Mouse (Mus musculus): ENCODE results near the gene Smtnl2.

Gene Smtnl2

DNA sequence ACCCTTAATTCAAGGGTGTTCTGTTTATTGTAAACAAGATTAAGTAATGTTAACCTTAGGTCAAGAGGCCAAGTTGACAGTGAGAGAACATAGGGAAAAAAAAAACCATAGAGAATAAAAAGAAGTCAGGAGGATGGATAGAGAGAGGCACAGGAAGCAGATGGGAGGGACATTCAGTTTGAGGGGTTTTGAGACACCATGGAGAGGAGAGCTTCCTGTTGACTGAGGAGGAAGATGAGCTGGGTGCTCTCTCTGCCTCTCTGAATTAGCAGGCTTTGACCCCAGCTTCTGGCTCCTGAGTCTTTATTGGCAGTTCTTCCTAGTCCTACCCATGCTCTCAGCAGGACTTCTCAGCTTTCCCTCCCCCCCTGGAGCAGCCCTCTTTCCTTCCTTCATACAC lies 13.7 kb upstream of the Smtnl2 start:
- DNase-seq: no peak

DNA sequence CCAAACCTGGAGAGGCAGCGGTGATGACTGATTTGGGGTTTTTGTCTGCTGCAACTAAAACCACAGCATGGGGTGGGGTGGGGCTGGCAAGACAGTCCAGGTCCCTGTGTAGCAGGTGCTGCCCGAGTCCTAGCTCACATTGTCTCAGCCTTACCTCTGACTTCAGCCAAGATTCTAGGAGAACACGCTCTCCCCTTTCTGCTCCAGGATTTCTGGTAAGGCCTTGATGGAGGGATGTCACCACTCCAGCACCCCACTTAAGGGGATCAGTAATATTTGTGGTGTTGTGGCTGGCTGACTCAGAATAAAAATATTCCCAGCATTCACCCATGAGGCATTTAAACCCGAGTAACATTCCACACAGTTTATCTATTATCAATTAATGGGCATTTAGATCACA lies 12.2 kb upstream of the Smtnl2 start:
- DNase-seq: no peak

DNA sequence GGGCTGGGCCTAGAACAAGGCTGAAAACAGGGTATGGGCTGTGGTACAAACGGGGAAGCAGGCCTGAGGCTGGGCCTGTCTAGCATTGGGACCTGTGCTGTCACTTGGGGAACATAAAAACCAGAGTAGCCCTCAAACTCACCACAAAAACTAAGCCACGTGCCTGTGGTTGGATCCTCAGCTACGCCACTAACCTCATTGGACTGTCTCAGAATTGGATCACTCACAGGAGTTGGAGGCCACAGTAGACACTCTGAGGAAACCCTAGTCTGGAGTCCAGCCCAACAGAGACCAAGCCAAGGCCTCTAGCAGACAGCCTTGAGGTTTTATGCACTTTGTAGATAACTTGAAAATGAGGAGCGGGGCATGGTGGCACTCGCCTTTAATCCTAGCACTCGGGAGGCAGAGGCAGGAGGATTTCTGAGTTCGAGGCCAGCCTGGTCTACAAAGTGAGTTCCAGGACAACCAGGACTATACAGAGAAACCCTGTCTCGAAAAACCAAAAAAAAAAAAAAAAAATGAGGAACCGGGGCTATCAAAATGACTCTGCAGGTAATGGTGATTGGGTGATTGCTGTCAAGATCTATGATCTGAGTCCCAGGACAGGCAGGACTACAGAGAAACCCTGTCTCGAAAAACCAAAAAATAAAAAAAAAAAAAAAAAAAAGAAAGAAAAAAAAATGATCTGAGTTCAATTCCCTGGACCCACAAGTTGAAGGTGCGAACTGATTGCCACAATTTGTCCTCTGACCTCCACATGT lies 10.2 kb upstream of the Smtnl2 start:
- DNase-seq: peak; percentile 85

DNA sequence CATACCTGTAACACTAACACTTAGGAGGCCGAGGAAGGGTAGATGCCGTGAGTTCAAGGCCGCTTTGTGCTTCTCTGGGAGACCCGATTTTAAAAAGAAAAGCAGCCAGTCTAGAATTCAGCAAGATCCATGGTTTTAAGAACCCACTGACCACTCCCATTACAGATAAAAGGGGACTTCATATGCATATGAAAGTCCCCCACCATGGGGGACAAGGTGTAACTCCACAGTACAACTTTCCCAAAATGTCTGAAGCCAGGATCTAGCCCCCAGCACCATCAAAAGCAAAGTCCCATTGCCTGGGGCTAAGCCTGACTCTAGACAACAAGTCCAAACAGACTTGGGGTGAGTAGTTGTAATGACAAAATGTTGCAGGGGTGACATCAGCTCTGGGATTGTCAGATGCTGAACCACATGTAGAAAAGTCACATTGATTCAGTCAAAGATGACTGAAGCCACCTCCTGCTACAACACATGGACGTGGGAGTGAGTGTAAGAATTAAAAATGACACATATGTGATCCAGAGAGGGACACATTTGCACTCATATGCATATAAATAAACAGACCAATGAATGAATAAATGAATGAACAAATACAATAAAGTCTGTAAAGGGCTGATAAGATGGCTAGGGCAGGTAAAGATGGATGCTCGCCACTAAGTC lies 9.1 kb upstream of the Smtnl2 start:
- DNase-seq: no peak

DNA sequence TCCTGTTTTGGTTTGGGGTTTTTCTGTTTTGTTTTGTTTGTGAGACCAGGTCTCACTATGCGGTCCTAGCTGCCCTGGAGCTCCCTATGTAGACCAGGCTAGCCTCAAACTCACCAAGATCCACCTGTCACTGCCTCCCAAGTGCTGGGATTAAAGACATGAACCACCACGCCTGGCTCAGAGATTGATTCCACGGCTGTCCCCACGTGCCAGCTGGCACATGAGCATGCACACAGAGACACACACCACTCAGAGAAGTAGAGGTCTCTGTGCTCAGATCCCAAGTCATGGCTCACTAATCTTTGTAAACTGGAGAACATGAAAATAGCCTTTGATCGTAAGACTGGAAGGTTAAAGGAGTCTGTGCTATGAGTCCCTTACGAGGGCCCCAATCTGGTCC lies 7.5 kb upstream of the Smtnl2 start:
- peak; percentile 89 for DNase-seq

DNA sequence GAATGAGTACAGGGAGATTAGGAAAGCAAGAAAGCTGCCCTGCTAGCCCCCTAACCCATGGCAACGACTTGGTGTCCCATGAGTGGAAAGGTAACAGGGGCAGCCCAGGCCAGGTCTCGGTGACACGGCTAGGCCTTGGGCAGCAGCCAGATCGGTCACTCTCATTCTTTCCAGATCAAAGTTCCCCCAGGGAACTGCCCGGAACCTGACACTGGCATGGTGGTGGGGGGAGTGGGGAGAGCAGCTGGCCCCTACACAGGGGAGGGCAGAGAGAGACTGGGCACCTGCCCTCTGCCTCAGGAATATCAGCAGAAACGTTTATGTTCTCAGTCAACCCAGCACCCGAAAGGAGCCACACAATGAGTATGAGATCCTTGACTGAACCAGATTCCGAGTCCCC lies 6.7 kb upstream of the Smtnl2 start:
- DNase-seq: peak; percentile 95

DNA sequence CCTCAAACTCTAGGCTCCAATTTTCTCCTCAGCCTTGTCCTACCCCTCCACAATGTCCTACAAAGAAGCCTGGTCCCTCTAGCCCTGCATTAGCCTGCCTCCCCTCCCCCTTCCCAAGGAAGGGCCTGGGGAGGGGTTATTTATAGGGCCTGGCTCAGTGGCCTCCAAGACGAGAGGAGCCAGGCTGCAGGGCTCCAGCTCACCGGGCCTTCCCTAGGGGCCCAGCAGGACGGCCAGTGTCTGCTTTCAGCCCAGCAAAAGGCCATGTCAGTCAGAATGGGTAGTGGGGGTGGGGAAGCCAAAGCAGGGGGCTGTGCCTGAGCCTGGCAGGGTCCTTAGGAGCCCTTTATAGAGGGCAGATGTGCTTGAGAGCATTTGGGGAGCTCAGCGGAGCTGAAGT lies 5.9 kb upstream of the Smtnl2 start:
- peak; percentile 93 for DNase-seq

DNA sequence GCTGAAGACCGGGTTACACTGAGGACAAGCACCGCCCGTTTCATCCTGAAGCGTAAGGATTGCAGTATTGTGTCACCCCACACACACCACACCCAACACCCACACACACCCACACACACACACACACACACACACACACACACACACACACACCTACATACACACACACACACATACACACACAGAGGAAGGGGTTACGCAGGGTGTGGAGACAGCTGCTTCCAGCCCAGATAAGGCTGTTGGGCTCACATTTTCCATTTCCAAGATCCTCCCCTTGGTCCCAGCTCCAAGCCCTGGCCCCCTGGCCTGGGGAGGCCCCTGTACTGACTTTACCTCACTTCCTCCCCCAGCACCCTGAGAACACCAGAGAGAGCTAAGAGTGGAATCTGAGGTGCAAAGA lies 5.2 kb upstream of the Smtnl2 start:
- peak; percentile 99 for DNase-seq

DNA sequence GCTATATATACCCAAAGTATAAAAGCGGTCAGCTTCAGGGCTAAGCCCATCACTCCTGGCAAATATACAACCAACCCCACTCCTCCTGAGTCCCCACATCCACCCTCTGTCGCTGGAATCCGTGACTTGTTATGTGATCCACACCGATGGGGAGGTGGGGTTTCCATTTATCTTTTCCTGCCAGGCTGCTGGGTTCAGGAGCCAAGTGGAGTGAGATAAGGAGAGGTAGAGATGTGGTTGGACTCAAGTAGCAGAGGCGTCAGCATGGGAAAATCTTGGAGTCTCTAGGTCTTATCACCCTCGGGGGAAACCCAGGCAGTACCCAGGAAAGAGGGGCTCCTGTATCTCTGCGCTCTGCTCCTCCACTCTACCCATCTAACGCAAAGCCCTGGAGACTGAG lies 3.6 kb upstream of the Smtnl2 start:
- DNase-seq: peak; percentile 96

DNA sequence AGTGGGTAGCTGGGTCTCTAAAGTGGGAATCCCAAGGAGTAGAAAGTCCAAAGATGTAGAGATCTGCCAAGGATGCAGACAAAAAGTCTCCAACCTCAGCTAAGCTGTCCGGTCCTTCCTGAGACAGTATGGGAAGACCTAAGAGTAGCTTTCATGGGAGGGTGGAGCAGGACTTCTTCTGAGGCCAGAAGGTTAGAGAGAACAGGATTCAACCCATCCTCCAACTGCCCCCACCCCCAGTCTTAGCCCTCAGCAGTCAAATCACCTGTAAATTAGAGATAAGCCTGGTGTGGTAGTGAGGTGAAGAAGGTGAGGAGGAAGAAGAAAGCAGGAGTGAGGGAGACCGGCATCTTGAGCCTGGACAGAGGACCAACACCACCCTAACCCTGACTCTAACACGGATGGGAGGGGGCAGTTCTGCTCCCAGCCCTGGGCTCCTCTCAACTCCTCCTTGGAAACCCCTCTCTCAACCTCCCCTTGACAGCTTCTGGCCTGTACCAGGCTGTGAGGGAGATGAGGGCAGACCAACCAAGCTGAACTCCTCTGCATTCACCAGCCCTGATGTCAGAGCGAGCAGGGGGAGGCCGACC lies 2.2 kb upstream of the Smtnl2 start:
- DNase-seq: peak; percentile 93

DNA sequence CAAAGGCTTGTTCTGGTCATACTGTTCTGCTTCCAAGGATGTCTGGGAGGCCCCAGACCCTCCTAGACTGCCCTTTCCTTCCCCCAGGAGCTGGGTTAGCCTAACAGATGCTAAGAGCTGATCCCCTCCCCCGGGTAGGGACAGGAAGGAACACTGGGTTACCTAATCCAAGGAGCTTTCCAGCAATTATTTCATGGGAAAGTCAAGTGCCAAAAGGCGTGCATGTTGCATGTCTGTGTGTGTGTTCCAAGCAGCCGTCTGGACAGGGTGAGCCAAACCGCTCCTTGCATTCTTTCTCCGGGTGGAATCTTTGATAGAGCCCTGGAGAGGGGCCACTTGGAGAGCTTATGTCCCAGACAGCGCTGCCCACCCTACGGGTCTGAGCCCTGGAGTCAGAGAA lies 1.5 kb upstream of the Smtnl2 start:
- peak; percentile 99 for DNase-seq

DNA sequence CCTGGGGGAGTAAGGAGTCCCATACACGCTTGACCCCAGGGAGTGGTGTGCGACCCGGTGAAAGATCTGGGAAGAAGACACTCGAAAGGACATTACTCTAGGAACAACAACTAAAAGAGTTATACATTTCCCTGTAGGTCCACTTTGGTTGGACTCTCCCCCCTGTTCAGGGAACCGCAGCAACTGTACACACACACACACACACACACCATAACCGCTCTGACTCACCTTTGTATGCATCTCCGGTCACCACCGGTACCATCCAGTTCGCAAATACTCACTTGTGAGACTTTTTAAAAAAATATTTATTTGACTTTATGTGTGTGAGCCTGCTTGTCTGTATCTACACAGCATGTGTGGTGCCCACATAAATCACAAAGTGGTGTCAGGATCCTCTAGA lies 432 bp upstream of the Smtnl2 start:
- DNase-seq: no peak

DNA sequence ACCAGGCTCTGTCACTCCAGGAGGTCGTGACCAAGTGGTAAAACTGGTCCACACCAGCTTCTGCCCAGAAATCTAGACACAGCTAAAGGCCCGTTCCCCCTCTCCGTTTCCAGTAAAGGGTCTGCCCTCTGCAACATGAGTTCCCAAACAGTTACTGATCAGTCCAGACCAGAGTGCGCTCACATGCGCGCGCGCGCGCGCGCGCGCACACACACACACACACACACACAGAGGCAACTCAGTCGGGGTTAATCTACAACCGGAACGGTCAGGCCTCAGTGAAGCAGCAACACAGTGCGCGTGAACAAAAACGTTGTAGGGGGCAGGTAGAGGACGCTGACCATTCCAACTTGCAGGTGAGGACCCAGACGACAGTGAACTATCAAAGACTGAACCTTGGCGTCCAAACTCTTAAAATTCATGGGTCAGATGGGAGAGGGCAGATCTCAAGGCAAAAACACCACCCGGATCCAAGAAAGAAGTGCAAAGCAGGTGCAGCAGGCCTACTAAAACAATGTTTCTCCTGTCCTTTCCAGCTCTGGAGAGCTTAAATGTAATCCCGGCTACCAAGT lies 906 bp downstream of the Smtnl2 start:
- peak; percentile 92 for DNase-seq

DNA sequence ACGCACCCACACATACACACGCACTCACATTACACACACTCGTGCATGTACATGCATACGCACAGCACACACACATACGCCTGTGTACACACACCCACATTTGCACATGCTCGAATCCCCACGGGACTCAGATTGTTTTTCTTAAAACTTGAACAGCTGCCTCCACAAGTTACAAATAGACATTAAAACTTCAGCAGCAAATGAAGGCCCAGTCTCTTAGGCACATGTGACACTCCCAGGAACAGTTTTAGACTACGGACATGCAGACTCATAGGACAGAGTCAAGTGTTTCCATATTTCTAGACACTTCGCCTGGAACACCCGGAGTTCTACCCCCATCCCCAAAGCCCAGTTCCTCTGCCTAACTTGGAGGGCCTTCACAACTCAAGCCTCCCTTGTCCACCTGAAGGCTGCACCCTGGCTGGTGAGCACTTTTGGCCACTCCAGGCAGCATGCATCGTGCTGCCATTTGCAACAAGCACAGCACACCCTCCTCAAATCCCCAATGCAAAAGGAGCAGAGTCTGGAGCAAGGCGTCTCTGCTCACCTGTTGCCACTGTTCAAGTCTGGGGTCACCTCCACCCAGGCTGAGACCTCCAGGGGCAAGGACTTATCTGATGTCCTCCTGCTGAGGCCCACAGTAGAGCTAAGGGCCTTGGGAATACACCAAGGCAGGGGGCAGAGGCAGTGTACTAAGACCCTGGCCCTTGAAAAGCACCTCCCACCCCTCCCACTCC lies 1.7 kb downstream of the Smtnl2 start:
- DNase-seq: peak; percentile 91

DNA sequence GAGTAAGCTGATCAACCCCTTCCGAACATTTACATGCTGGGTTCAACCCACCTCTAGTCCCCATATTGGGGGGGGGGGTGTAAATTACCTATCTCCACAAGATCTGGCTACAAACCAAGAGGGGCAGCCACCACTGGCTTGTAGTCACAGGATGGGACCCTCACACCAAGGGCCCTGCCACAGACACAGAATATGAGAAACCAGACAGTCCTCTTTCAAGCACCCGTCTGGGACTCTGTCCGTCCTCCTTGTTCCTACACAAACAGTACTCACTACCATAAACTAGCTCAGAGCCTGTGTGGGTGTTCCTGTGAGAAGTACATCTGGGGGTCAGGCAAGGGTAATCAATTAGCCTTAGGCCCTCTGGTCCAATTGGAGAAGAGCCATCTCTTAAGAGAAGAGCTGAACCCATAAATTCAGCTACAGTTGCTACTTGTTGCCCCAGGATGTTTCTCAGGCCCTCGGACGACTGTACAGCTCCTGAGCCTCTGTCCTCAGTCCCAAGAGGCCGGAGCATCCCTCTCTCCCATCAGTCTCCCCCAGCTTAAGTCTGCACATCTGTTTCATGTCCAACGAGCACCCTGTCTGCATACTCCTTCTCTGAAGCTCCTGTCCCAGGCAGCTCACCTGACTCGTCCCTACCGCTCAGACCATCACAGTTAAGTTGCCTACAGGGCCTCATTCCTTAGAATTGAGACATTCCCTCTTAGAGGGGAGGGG lies 2.9 kb downstream of the Smtnl2 start:
- peak; percentile 94 for DNase-seq

DNA sequence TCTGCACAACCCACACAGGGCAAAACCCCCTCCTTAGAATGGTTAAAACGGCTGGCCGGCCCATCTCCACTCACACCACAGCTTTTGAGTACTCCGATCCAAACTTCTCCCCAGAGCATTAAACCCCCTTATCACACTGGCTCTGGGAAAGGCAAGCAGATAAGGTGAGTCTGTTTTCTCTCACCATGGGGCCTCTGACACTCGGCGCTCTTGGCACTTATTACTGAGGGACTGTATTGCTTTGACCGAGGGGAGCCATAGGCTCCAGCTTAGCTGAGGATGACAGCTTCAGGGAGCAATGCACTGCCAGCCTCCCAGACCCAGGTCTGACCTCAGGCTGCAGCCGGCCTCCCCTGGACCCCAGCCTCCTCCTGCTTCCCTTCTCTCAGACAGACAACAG lies 3.9 kb downstream of the Smtnl2 start:
- DNase-seq: peak; percentile 98

DNA sequence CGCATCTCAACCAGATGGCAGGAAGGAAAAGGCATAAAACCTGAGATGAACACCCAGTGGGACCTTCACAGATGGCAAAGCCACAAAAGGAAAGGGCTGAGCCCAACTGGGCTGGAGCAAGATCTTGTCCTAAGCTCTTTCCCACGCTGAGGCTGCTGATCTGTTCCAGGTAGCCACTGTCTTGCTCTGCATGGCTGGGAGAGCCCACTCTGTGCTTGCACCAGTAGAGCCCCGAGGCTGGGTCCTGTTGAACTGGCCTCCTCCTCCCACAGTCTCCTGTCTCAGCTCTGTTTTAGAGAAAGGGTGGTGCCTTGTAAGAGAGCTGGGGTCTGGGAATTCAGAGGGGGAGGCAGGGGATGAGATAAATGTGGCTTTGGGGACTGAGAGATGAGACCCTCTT lies 4.4 kb downstream of the Smtnl2 start:
- DNase-seq: peak; percentile 91

DNA sequence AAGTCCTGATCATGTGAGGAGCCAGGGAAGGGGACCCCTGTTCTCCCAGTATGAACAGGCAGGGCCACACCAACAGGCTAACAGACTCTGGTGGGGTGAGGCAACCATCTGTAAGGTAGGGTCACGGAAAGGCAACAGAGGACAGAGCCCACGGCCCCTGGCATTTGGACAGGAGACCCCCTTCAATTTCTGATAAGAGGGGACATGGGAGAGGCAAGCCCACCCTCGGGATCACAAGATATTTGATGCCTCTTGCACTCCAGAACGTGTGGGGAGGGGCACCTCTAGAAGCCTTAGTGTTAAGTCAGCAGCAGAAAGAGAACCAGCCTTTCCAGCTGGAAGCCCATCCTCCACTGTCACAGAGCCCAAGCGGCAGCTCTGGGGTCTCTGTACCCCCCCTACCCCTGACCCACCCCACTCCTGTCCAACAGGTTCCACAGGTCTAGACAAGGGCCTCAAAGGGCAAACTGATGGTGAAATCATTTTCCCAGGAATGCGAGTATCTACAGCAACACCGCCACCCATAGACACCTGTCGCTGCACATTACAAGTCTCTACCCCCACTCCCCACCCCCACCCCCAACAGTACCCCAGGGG lies 5.3 kb downstream of the Smtnl2 start:
- peak; percentile 89 for DNase-seq

DNA sequence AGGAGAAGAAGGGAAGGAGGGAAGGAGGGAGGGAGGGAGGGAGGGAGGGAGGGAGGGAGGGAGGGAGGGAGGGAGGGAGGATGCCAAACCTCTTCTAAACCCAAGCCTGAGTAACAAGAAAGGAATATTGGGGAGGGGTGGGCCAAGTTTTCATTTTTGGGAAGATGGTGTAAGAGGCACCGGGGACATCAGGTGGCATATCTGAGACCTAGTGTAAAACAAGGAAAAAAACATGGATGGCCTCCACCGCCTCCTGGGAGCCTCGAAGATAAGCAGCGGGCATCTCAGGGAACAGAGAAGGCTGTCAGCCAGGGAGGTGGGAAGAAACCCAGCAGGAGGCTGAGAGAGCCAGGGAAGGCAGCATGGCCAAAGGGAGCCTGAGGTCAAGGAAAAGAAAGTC lies 6.0 kb downstream of the Smtnl2 start:
- DNase-seq: peak; percentile 91

DNA sequence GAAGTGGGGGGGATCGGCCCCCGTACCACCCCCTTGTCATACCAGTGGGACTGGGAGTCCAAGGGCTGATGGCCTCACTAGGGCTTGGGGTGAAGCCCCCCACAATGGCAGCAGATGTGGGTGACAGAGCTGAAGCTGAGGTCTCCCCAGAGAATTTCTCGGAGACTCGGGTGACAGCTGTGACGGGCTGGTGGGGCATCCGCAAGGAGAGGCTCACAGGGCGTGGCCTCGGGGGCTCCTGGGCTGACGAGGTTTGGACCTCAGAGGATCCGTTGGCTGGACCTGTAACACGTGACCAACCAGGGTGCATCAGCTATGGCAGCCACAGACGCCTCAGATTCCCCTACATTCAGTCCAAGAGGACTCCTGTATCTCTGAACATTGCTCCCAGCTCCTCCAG lies 8.5 kb downstream of the Smtnl2 start:
- DNase-seq: peak; percentile 91

DNA sequence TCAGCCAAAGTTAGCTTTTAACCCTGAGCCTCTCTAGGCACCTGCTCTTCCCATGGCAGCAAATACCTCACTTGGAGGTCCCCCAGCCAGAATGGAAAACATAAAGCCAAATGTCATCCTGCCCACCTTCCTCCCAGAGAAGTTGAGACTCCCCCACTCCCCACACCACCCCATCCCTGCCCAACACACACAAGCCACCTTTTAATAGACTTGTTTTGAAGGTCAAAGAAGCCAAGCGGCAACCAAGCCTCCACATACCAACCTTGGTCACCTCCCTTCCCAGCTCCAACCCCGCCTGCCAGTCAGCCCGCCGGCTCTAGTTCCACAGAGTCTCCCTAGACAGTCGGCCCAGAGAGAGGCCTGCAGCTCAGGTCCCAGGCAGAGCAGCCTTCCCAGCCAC lies 9.5 kb downstream of the Smtnl2 start:
- DNase-seq: peak; percentile 89

DNA sequence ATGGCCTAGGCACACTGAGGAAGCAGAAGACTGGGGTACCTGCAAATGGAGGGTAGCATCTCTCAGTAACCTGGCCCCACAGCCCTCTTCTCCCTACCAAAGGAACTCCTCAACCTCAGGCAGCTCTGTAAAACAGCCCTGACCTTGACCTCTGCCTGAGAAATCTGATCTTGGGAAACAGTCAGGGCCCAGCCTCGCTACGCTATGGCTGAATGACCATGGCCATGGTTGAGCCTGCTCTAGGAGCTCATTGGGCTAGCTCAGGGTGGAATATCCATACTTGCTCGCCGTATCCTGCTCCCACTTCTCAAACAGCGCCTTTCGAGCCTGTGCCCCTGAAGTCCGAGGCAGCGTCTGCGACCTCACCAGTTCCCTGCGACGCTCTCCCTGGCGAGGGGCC lies 10.4 kb downstream of the Smtnl2 start:
- DNase-seq: peak; percentile 81

Data from heart, adult 11 months (tissue).